Mouse (Mus musculus) fibroblast of lung, adult 2 months (primary cell): ENCODE measurements around the gene Chid1.
A peak's percentile ranks its signal among the peaks of the same experiment; 100 is the strongest.

Experiments
- DNase-seq: peaks from one replicate; pipeline ENCODE4 v3.0.0-alpha.2; 2011; ENCODE audit warnings: low read depth

Chid1 gene

GRCm38 (mm10) chr7:141476226-141476980, 63.3 kb downstream of the Chid1 start:
- DNase-seq: peak; percentile 76

GRCm38 (mm10) chr7:141475805-141476158, 63.9 kb downstream of the Chid1 start:
- no peak for DNase-seq

GRCm38 (mm10) chr7:141475011-141475804, 64.4 kb downstream of the Chid1 start, which contains the start of the genes Polr2l and Tspan4:
Polr2l (minus strand) TSS chr7:141475132.
Tspan4 (plus strand) TSS chr7:141475240.
- DNase-seq: no peak

GRCm38 (mm10) chr7:141474160-141474559, 65.5 kb downstream of the Chid1 start:
- DNase-seq: no peak

- DNase-seq: no peak
Measured at GRCm38 (mm10) chr7:141472763-141473162, 66.9 kb downstream of the Chid1 start.

- DNase-seq: no peak
Measured at GRCm38 (mm10) chr7:141472226-141472625, 67.4 kb downstream of the Chid1 start.

GRCm38 (mm10) chr7:141471236-141471635, 68.4 kb downstream of the Chid1 start:
- DNase-seq: no peak

GRCm38 (mm10) chr7:141470637-141470944, 69.1 kb downstream of the Chid1 start:
- DNase-seq: no peak

GRCm38 (mm10) chr7:141469901-141470636, 69.6 kb downstream of the Chid1 start:
- DNase-seq: no peak

- DNase-seq: no peak
Measured at GRCm38 (mm10) chr7:141469352-141469751, 70.3 kb downstream of the Chid1 start.

GRCm38 (mm10) chr7:141468522-141469211, 71.0 kb downstream of the Chid1 start:
- peak; percentile 63 for DNase-seq

GRCm38 (mm10) chr7:141468164-141468521, 71.5 kb downstream of the Chid1 start:
- no peak for DNase-seq

- peak; percentile 79 for DNase-seq
Measured at GRCm38 (mm10) chr7:141467230-141468030, 72.2 kb downstream of the Chid1 start, which contains the start of gene Cd151. Cd151 (plus strand) TSS chr7:141467392.

GRCm38 (mm10) chr7:141466607-141467148, 73.0 kb downstream of the Chid1 start:
- DNase-seq: no peak

GRCm38 (mm10) chr7:141466045-141466394, 73.6 kb downstream of the Chid1 start:
- DNase-seq: peak; percentile 69

- no peak for DNase-seq
Measured at GRCm38 (mm10) chr7:141465388-141466044, 74.1 kb downstream of the Chid1 start.

GRCm38 (mm10) chr7:141464603-141465201, 75.0 kb downstream of the Chid1 start:
- DNase-seq: no peak

- no peak for DNase-seq
Measured at GRCm38 (mm10) chr7:141463824-141464602, 75.6 kb downstream of the Chid1 start.

- no peak for DNase-seq
Measured at GRCm38 (mm10) chr7:141462333-141462821, 77.3 kb downstream of the Chid1 start.
